Mouse (Mus musculus) liver, embryonic 16.5 days (tissue): ENCODE results near the gene Mdk. TPM values are rescaled to one million over a fixed set of nuclear protein-coding genes. Genes with fewer than 3 reads are reported as not detected.

ENCODE experiments used
- ATAC-seq: fragments of 200-750 bp; cut with Nextera tagmentation; 2 replicates; pipeline ENCODE4 v1.8.0; 2017; ENCODE audit warnings: low read depth, mild to moderate bottlenecking, moderate number of reproducible peaks, moderate library complexity
- H3K27ac ChIP-seq: fragments of 300-500 bp; sonication (generic); 2 replicates; pipeline ENCODE4 v1.5.1; 2014; ENCODE audit warnings: mild to moderate bottlenecking, low read length
- H3K27me3 ChIP-seq: fragments of 300-500 bp; sonication (generic); 2 replicates; pipeline ENCODE4 v1.6.1; 2014; ENCODE audit warnings: low read depth, low read length, mixed read lengths; ENCODE audit not compliant: control insufficient read depth, insufficient read depth
- H3K36me3 ChIP-seq: fragments of 300-500 bp; sonication (generic); 2 replicates; pipeline ENCODE4 v1.6.1; 2014; ENCODE audit warnings: mild to moderate bottlenecking; ENCODE audit not compliant: control insufficient read depth, insufficient read depth
- H3K4me1 ChIP-seq: fragments of 300-500 bp; sonication (generic); 2 replicates; pipeline ENCODE4 v1.6.1; 2014; ENCODE audit warnings: low read depth, low read length, mixed read lengths; ENCODE audit not compliant: control insufficient read depth
- H3K4me2 ChIP-seq: fragments of 300-500 bp; sonication (generic); 2 replicates; pipeline ENCODE4 v1.6.1; 2014; ENCODE audit warnings: low read depth, low read length, mixed read lengths
- H3K4me3 ChIP-seq: fragments of 300-500 bp; sonication (generic); 2 replicates; pipeline ENCODE4 v1.5.1; 2014; ENCODE audit warnings: low read depth, mild to moderate bottlenecking, low read length
- H3K9ac ChIP-seq: fragments of 300-500 bp; sonication (generic); 2 replicates; pipeline ENCODE4 v1.6.1; 2014; ENCODE audit warnings: low read depth, low read length
- H3K9me3 ChIP-seq: fragments of 300-500 bp; sonication (generic); replicated peaks from 2 replicates; pipeline ENCODE4 v1.6.1; 2016; ENCODE audit warnings: low read length; ENCODE audit not compliant: control insufficient read depth
- WGBS: fragments of 180-500 bp; shearing (Covaris S2); extraction: QIAGEN DNeasy Blood & Tissue Kit; methylation state at CpG from one replicate; pipeline ENCODE4 v1.1.7; 2014; ENCODE audit not compliant: insufficient replicate concordance; 5-methylcytosine and 5-hydroxymethylcytosine counted together
- microRNA-seq: library from miRNA; unstranded; fragments of <30 nt; microRNA quantifications from one replicate; pipeline ENCODE4, GENCODE M21; 2016
- polyA plus RNA-seq: library from polyadenylated mRNA; unstranded; fragments of >200 nt; fragmentation: Nextera tagmentation; extraction: Ambion mirVana; gene quantifications from 2 replicates; pipeline ENCODE4 v1.2.1, GENCODE M21; 2015

Mdk gene
- polyA plus RNA-seq, 1 experiment from 2014 or later = 15.2 TPM

DNA sequence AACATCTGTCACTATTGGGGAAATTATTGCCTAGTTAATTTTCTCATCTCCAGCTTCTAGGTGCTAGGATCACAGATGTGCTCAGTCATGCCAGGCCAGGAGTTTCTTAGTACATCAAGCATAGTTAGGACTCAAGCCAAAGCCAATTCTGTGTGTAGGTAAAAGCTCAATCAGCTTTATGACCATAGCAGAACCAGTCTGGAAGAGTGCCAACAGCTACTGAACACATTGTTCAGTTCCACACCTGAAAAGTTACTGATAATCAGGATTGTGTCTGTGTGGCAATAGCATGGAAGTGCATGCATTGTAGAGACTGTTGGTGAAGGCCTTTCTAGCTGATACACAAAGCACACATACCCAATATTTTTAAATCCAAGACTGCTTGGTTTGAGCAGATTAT lies 34.1 kb downstream of the Mdk start:
- Histone ChIP-seq H3K9ac (no peak overlapping the region), H3K27me3 (no peaks in the 10 kb centered on the region), H3K4me1 (no peaks in the 10 kb centered on the region), H3K4me3 (no peak overlapping the region), H3K9me3 (no peaks in the 10 kb centered on the region), H3K36me3 (peaks cover 3% of the 10 kb centered on the region; the same call in 1 of the 2 replicates), H3K27ac (no peak overlapping the region), H3K4me2 (no peak overlapping the region)
- no peak for ATAC-seq

DNA sequence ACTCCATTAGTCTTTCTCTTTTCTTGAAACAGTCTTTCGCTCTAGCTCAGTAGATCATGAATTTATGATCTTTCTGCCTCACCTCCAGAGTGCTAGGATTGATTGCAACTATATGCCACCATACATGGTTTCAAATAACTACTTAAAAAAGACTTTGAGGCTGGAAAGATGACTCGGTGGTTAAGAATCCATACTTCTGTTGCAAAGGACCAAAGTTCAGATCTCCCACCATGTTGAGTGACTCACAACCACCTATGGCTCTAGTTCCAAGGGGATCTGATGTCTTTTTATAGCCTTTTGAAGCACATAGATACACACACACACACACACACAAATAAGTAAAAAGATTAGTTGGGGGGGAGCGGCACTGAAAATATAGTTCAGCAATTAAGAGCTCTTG lies 36.7 kb downstream of the Mdk start:
- Histone ChIP-seq H3K9me3 (no peaks in the 10 kb centered on the region), H3K4me1 (no peaks in the 10 kb centered on the region), H3K27me3 (no peaks in the 10 kb centered on the region), H3K27ac (no peak overlapping the region), H3K9ac (no peak overlapping the region), H3K36me3 (peaks cover under 1% of the 10 kb centered on the region; the same call in 1 of the 2 replicates), H3K4me2 (no peak overlapping the region), H3K4me3 (no peak overlapping the region)
- 83% methylated on average over 3 of the region's 3 CpGs for WGBS
- ATAC-seq = no peak

DNA sequence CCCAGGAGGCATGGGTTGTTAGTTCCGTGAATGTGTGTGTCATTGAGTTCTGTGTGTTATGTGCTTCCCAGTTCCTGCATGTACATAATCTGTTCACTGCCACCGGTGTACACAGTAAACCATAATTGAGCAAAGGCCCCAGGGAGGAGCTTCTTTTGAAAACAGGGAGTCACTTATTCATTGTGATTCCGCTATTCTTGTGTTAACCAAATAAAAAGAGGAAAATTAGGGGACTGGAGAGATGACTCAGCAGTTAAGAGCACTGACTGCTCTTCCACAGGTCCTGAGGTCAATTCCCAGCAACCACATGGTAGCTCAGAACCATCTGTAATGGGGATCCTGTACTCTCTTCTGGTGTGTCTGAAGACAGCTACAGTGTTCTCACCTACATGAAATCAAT lies 37.4 kb downstream of the Mdk start:
- Histone ChIP-seq H3K4me2 (no peak overlapping the region), H3K9me3 (no peaks in the 10 kb centered on the region), H3K36me3 (no peaks in the 10 kb centered on the region), H3K27ac (no peak overlapping the region), H3K27me3 (no peaks in the 10 kb centered on the region), H3K4me3 (no peak overlapping the region), H3K4me1 (no peaks in the 10 kb centered on the region), H3K9ac (no peak overlapping the region)
- ATAC-seq = no peak
- 79% methylated on average over 3 of the region's 3 CpGs for WGBS

DNA sequence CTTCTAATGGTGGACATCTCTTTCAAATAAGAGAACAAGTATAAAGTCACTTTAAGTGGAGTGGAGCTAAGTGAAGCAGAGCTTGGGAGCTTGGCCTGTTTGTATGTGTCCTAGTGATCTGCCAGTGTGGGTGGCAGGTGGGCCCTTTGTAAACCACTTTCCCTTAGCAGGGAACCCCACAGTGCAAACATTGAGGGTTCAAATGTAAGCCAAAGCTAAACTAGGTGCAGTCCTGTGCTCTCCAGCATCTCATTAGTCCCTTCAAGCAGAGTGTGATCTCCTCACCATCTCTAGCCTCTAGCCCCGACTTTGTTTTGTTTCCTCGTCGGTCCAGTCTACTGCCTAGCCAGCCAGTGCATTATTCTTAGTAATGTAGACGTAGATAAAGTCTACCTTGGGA lies 47.5 kb downstream of the Mdk start:
- Histone ChIP-seq H3K27ac (no peak overlapping the region), H3K27me3 (no peaks in the 10 kb centered on the region), H3K4me2 (no peak overlapping the region), H3K9ac (no peak overlapping the region), H3K9me3 (no peaks in the 10 kb centered on the region), H3K36me3 (no peaks in the 10 kb centered on the region), H3K4me1 (no peaks in the 10 kb centered on the region), H3K4me3 (no peak overlapping the region)
- 69% methylated on average over 4 of the region's 4 CpGs for WGBS
- ATAC-seq = no peak

DNA sequence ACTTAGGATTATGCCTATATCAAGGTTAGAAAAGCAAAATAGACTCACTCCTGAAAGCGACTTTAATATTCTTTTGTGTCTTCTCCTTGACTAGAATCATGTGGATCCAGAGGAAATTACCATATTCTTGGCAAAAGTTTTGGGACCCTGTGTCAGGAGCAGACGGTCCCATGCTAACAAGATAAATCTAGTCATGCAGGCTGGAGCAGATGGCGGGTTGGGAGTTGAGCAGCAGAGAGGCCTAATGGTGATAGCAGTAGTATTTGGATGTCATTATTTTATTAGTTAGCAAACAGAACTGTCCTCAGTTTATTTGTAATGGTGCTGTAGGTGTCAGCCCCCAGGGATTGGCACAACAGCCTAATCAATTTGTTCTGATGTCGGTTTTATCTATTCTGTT lies 48.1 kb downstream of the Mdk start:
- no peak overlapping the region for H3K4me2 ChIP-seq
- no peak overlapping the region for H3K9ac ChIP-seq
- no peaks in the 10 kb centered on the region; the same call in none of the 2 replicates for H3K4me1 ChIP-seq
- H3K27ac ChIP-seq = no peak overlapping the region
- no peak for ATAC-seq
- no peak overlapping the region for H3K4me3 ChIP-seq
- H3K27me3 ChIP-seq = no peaks in the 10 kb centered on the region
- WGBS = 74% methylated on average over 4 of the region's 4 CpGs
- no peaks in the 10 kb centered on the region for H3K9me3 ChIP-seq
- H3K36me3 ChIP-seq = no peaks in the 10 kb centered on the region

Small RNAs within 50 kb of the gene (microRNA-seq; reads per million reads assigned to microRNA genes)
- gene Mir6999 = not detected

Other genes starting within 250 kb of the Mdk start
- gene Atg13, start 221.7 kb downstream of the Mdk start, polyA plus RNA-seq = 14.6 and 16.3 TPM in 2 replicates
- 7.9 and 9.1 TPM in 2 replicates for gene Harbi1, start 221.4 kb downstream of the Mdk start, polyA plus RNA-seq
- gene Ambra1, start 202.2 kb downstream of the Mdk start, polyA plus RNA-seq = 5.5 and 6.1 TPM in 2 replicates
- gene Chrm4, start 5.0 kb downstream of the Mdk start, polyA plus RNA-seq = 0.06 TPM in 1 of 2 replicates, not detected in the other
- gene Gm9821, start 13.4 kb upstream of the Mdk start, polyA plus RNA-seq = 0.68 and 1.0 TPM in 2 replicates
- 20.2 and 24.1 TPM in 2 replicates for gene Dgkz, start 43.6 kb upstream of the Mdk start, polyA plus RNA-seq
- gene Creb3l1, start 92.2 kb upstream of the Mdk start, polyA plus RNA-seq = 0.72 and 1.3 TPM in 2 replicates
- 2.8 and 3.8 TPM in 2 replicates for gene Phf21a, start 160.8 kb upstream of the Mdk start, polyA plus RNA-seq